Mouse (Mus musculus) left cerebral cortex, adult 2 months (tissue): ENCODE data around the gene Lrrc49. TPM values are rescaled to one million over a fixed set of nuclear protein-coding genes. Genes with fewer than 3 reads are reported as not detected.
A peak's percentile ranks its signal among the peaks of the same experiment; 100 is the strongest.

Source experiments
- DNase-seq, 2 experiments: peaks; one replicate each; pipeline ENCODE4 v3.0.0; 2021 to 2022; ENCODE audit warnings: low spot score in 2 of 2, mixed read lengths in 1 of 2; ENCODE audit errors: extremely low spot score in 1 of 2
- H3K27ac ChIP-seq: fragments of 200-600 bp; 2 replicates; pipeline ENCODE4 v1.8.1; 2022
- H3K4me3 ChIP-seq: fragments of 200-600 bp; 2 replicates; pipeline ENCODE4 v1.8.1; 2022
- CTCF ChIP-seq: fragments of 200-600 bp; IDR thresholded peaks from 2 replicates; pipeline ENCODE4 v1.8.1; 2022; ENCODE audit warnings: antibody characterized with exemption, mild to moderate bottlenecking, moderate library complexity
- intact Hi-C: fragments of 180-260 bp; cut with DNase I; formaldehyde crosslinking; loops from one replicate; pipeline ENCODE4 v1.15.1; 2025
- total RNA-seq, 2 experiments: library from RNA; stranded (reverse); gene quantifications; 2 replicates each; pipeline ENCODE4 v1.2.3; 2021

The Lrrc49 gene
- total RNA-seq, 2 experiments from 2014 or later, result 86.7 to 94.7 TPM

DNA sequence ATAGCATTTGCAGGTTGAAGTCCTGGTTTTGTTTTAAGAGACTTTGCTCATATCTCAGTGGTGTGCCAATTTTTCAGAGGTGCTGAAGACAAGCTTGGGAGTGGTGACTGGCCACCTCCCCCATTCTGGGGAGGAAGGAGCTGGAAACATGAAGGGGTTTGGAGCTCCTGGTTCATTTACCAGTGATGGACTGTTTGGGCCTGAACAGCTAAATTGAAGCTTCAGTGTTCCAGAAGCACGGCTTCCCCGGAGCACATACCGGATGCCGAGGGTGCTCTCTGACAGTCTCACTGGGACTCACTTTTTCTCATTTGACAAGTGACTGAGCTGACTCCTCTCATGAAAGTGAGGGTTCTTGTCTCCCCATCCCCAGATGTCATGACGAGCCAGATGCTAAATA, 20.6 kb upstream of the Lrrc49 start:
- H3K27ac ChIP-seq, result no peak overlapping the region
- TF ChIP-seq CTCF, result no peak
- no peak for DNase-seq
- no peak overlapping the region for H3K4me3 ChIP-seq
- intact Hi-C loops, result no loop called here

DNA sequence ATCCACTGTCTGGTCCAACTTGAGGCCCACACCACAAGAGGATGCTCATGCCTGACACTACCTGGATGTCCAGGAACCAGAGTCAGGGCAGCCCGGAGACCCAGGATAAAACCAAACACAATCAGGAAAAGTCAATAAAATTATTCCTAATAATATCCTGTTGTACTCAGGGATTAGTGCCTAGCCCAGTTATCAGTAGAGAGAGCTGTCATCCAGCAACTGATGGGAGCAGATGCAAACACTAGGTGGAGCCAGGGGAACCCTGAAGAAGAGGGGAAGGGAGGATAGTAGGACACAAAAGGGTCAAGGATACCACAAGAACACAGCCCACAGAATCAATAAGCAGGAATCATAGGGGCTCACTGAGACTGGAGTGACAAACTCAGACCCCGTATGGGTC, 19.6 kb upstream of the Lrrc49 start:
- H3K27ac ChIP-seq, result no peak overlapping the region
- intact Hi-C loops, result no loop called here
- TF ChIP-seq CTCF, result peak; percentile 25; the same call in 1 of the 2 replicates
- no peak for DNase-seq
- H3K4me3 ChIP-seq, result no peak overlapping the region

GRCm38 (mm10) chr9:60699581-60700231, 11.7 kb upstream of the Lrrc49 start:
- no peak overlapping the region for H3K4me3 ChIP-seq
- peak overlapping the region; percentile 42 for H3K27ac ChIP-seq
- no peak for TF ChIP-seq CTCF
- no peak for DNase-seq
- intact Hi-C loops, result no loop called here

DNA sequence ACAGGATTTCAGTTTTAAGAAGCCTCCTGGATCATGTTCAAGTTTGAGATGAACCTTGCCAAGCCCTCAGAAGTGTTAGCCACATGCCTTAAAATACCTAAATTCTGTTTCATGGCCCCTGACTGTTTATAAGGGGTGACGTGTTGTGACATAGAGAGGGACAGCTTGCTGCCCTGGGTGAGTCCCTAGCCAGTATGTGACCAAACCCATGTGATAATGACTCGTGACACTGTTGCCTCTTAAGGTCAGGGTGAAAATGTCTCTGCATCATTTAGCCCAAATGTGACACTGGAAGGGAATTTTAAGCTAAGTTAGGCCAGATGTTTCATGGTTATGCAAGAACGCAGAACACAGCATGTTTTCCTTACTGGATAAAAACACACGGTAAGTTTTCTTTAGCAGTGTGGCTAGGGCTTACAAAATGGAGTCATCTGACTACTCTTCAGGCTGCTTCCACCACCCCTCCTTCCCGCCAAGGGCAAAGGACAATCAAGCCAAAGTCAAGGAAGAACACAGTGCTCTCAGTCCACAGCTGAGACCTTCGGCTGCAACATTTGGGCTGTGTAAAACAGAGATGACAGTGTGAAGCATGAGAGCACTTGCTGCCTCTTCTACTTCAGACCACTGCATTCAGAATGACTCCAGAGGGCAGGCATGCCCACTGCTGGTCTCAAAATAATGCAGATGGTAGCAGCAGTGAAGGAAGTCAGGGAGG, 8.5 kb upstream of the Lrrc49 start:
- H3K27ac ChIP-seq, result peak overlapping the region; percentile 30; the same call in 1 of the 2 replicates
- no peak for DNase-seq
- no peak overlapping the region for H3K4me3 ChIP-seq
- TF ChIP-seq CTCF, result no peak
- intact Hi-C loops, result no loop called here

- TF ChIP-seq CTCF, result peak; percentile 48
- intact Hi-C loops, result loop anchor here (1.0 to 5.0 kb wide), 2 partner anchors 46 to 163 kb away; no protein-coding TSS in a partner anchor
- Histone ChIP-seq H3K4me3 (no peak overlapping the region), H3K27ac (no peak overlapping the region)
- DNase-seq, result peak in 1 of 2 experiments; percentile 41
Observed at GRCm38 (mm10) chr9:60693986-60694385, 6.0 kb upstream of the Lrrc49 start.

DNA sequence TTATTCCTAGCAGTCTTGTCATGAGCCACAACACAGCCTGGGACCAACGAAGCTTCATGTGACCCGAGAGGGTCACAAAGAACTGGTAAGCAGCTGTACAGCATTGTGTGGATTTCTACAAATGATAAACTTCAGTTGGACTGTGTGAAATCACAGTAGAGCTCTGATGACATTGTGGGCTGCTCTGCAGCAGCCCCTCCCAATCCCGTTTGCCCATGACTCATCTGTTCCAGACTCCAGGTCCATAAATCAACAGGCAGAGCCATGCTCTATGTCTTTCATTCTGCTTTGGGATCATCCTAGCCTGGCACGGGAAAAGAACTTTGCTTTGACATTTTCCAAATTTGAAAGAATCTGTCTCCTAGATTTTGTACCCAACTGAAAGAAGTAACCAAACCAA, 4.7 kb upstream of the Lrrc49 start:
- Histone ChIP-seq H3K27ac (no peak overlapping the region), H3K4me3 (no peak overlapping the region)
- no peak for DNase-seq
- intact Hi-C loops, result loop anchor here (5.0 kb wide), 1 partner anchor 165 kb away; no protein-coding TSS in a partner anchor
- TF ChIP-seq CTCF, result no peak

- Histone ChIP-seq H3K4me3 (peak overlapping the region; percentile 60), H3K27ac (peak overlapping the region; percentile 96)
- intact Hi-C loops, result loop anchor here (10.0 kb wide), 1 partner anchor 443 kb away; no protein-coding TSS in a partner anchor
- peak; percentile 59 for TF ChIP-seq CTCF
- no peak for DNase-seq
Observed at GRCm38 (mm10) chr9:60687415-60687814, 543 bp downstream of the Lrrc49 start.

DNA sequence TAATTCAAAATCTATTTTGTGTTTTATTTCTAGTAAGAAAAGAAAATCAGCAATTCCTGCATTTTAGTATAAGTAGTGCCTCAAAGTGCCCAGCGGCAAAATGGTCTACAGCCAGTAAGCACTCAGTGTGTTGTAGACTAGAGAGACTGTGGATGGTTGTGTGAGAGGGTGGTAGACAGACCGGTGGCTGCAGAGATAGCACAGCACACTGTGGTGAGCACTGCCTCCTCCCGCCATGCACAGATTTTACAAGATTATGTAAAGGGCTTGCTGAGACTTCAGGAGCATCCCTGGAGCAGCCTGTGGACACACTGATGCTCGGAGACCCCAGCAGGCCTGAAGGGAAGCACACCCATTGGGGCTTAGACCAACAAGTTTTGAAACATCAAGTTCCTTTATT, 5.2 kb downstream of the Lrrc49 start:
- TF ChIP-seq CTCF, result no peak
- intact Hi-C loops, result loop anchor here (10.0 kb wide), 1 partner anchor 438 kb away; no protein-coding TSS in a partner anchor
- no peak for DNase-seq
- peak overlapping the region; percentile 28; the same call in 1 of the 2 replicates for H3K27ac ChIP-seq
- no peak overlapping the region for H3K4me3 ChIP-seq

GRCm38 (mm10) chr9:60681005-60681404, 7.0 kb downstream of the Lrrc49 start:
- intact Hi-C loops, result loop anchor here (10.0 kb wide), 1 partner anchor 436 kb away; no protein-coding TSS in a partner anchor
- Histone ChIP-seq H3K4me3 (no peak overlapping the region), H3K27ac (no peak overlapping the region)
- DNase-seq, result no peak
- TF ChIP-seq CTCF, result peak; percentile 23

DNA sequence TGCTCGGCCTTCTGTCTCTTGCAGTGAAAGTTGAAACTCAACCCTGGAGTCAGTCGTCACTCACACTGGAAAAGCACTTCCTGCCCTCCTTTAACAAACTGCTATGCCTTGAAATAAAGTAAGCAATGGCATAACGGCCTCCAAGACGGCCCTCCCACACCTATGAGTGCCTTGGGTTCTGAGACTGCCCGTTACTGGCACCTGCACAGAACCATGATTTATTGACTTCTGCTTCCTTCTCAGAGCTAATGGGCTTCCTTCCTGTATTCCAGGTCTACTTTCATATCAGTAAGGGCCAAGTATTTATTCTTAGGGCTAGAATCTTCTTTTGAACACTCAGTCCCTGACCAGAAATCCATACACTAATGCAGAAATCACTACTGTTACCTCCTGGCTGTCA, 9.0 kb downstream of the Lrrc49 start:
- DNase-seq, result no peak
- no peak for TF ChIP-seq CTCF
- intact Hi-C loops, result no loop called here
- Histone ChIP-seq H3K27ac (no peak overlapping the region; the same call in 1 of the 2 replicates), H3K4me3 (no peak overlapping the region)

DNA sequence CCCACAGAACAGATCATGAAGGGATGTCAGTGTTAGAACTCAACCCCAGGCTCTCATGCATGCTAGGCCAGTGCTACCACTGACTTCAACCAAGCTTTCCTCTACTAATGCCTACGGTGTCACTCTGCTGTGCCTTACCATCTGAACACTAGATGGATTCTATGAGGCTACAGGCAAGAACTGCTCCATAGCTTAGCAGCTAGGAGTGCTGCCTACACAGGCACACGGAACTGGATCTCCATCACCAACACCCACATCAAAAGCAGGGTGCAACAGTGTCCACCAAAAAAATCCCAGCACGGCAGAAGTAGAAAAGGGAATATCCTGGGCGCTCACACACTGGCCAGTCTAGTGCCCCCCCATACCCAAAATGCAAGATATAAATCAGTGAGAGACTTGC, 11.5 kb downstream of the Lrrc49 start:
- H3K4me3 ChIP-seq, result no peak overlapping the region
- intact Hi-C loops, result no loop called here
- TF ChIP-seq CTCF, result no peak; the same call in 1 of the 2 replicates
- peak overlapping the region; percentile 59; the same call in 1 of the 2 replicates for H3K27ac ChIP-seq
- no peak for DNase-seq

DNA sequence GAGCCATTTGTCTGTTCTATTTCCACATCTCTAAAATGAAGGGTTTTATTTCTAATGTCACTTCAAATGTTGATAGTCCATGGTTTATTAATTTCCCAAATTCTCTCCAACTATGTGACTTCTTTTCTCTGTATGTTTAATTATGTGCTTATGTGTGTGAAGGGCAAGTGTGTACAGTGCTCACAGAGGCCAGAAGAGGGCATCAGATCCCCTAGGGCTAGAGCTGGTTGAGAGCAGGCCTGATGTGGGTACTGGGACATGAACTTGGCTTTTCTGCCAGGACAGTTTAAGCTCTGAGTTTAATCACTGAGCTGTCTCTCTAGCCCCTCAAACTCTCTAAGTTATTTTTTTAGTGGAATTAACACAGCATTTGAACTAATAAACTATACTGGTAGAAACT, 13.2 kb downstream of the Lrrc49 start:
- H3K4me3 ChIP-seq, result no peak overlapping the region
- peak; percentile 51 for TF ChIP-seq CTCF
- DNase-seq, result no peak
- H3K27ac ChIP-seq, result no peak overlapping the region
- intact Hi-C loops, result no loop called here
